Mouse (Mus musculus): ENCODE measurements around the gene Fn1. TPM values are rescaled to one million over a fixed set of nuclear protein-coding genes. Genes with fewer than 3 reads are reported as not detected.

Gene Fn1
- polyA plus RNA-seq, 1 experiment from 2014 or later = 39.4 TPM

Other genes with a start within 250 kb of the Fn1 start
- 0.04 TPM in 1 of 2 replicates, not detected in the other for gene Abca12, start 238.3 kb downstream of the Fn1 start, polyA plus RNA-seq (2015; fragmentation: Nextera tagmentation; extraction: Ambion mirVana)
- gene Atic, start 96.0 kb downstream of the Fn1 start, polyA plus RNA-seq (2015; fragmentation: Nextera tagmentation; extraction: Ambion mirVana) = 35.8 and 37.3 TPM in 2 replicates

Data from forebrain, embryonic 16.5 days (tissue).